Mouse (Mus musculus): Measurements from ENCODE around the gene Rasal2.

The Rasal2 gene

GRCm38 (mm10) chr1:157412454-157413369 is at the start of gene Rasal2:
TSS of gene Rasal2 (minus strand) at chr1:157412595.
- DNase-seq (ENCODE audit: low spot score in 2 of 2) = peak; percentile 94 to 96

GRCm38 (mm10) chr1:157461276-157461675 is 48.9 kb upstream of the Rasal2 start:
- no peak for DNase-seq (ENCODE audit: low spot score in 2 of 2)

GRCm38 (mm10) chr1:157459904-157460303 is 47.5 kb upstream of the Rasal2 start:
- no peak for DNase-seq (ENCODE audit: low spot score in 2 of 2)

GRCm38 (mm10) chr1:157458421-157459208 is 46.2 kb upstream of the Rasal2 start, which contains the start of gene Cryzl2:
TSS of gene Cryzl2 (plus strand) at chr1:157458577.
- no peak for DNase-seq (ENCODE audit: low spot score in 2 of 2)

GRCm38 (mm10) chr1:157457789-157458188 is 45.4 kb upstream of the Rasal2 start:
- DNase-seq (ENCODE audit: low spot score in 2 of 2) = no peak

GRCm38 (mm10) chr1:157454876-157455275 is 42.5 kb upstream of the Rasal2 start:
- DNase-seq (ENCODE audit: low spot score in 2 of 2) = no peak

GRCm38 (mm10) chr1:157452759-157453549 is 40.6 kb upstream of the Rasal2 start:
- DNase-seq (ENCODE audit: low spot score in 2 of 2) = no peak

- no peak for DNase-seq (ENCODE audit: low spot score in 2 of 2)
These were observed 39.9 kb upstream of the Rasal2 start for GRCm38 (mm10) chr1:157452284-157452683.

GRCm38 (mm10) chr1:157449981-157450636 is 37.7 kb upstream of the Rasal2 start:
- DNase-seq (ENCODE audit: low spot score in 2 of 2) = no peak

- DNase-seq (ENCODE audit: low spot score in 2 of 2) = no peak
These were observed 37.1 kb upstream of the Rasal2 start for GRCm38 (mm10) chr1:157449532-157449931.

GRCm38 (mm10) chr1:157448805-157449188 is 36.4 kb upstream of the Rasal2 start:
- no peak for DNase-seq (ENCODE audit: low spot score in 2 of 2)

- DNase-seq (ENCODE audit: low spot score in 2 of 2) = no peak
These were observed 35.9 kb upstream of the Rasal2 start for GRCm38 (mm10) chr1:157448164-157448804.

GRCm38 (mm10) chr1:157447142-157447541 is 34.7 kb upstream of the Rasal2 start:
- no peak for DNase-seq (ENCODE audit: low spot score in 2 of 2)

- peak; percentile 62 to 72 for DNase-seq (ENCODE audit: low spot score in 2 of 2)
These were observed 33.9 kb upstream of the Rasal2 start for GRCm38 (mm10) chr1:157446325-157446724.

GRCm38 (mm10) chr1:157445398-157445910 is 33.1 kb upstream of the Rasal2 start:
- no peak for DNase-seq (ENCODE audit: low spot score in 2 of 2)

- no peak for DNase-seq (ENCODE audit: low spot score in 2 of 2)
These were observed 32.4 kb upstream of the Rasal2 start for GRCm38 (mm10) chr1:157444632-157445300.

GRCm38 (mm10) chr1:157443723-157444561 is 31.5 kb upstream of the Rasal2 start:
- no peak for DNase-seq (ENCODE audit: low spot score in 2 of 2)

GRCm38 (mm10) chr1:157443026-157443722 is 30.8 kb upstream of the Rasal2 start:
- DNase-seq (ENCODE audit: low spot score in 2 of 2) = peak; percentile 53 to 57

Measured in right cerebral cortex, postnatal 36 days (tissue).